Mouse (Mus musculus): ENCODE measurements around the gene Rnf214. TPM values are rescaled to one million over a fixed set of nuclear protein-coding genes. Genes with fewer than 3 reads are reported as not detected.

Gene Rnf214
- polyA plus RNA-seq (2011; ENCODE audit: insufficient read depth, insufficient read length, low read depth, missing spikeins): 40.5 and 43.0 TPM in 2 replicates

DNA sequence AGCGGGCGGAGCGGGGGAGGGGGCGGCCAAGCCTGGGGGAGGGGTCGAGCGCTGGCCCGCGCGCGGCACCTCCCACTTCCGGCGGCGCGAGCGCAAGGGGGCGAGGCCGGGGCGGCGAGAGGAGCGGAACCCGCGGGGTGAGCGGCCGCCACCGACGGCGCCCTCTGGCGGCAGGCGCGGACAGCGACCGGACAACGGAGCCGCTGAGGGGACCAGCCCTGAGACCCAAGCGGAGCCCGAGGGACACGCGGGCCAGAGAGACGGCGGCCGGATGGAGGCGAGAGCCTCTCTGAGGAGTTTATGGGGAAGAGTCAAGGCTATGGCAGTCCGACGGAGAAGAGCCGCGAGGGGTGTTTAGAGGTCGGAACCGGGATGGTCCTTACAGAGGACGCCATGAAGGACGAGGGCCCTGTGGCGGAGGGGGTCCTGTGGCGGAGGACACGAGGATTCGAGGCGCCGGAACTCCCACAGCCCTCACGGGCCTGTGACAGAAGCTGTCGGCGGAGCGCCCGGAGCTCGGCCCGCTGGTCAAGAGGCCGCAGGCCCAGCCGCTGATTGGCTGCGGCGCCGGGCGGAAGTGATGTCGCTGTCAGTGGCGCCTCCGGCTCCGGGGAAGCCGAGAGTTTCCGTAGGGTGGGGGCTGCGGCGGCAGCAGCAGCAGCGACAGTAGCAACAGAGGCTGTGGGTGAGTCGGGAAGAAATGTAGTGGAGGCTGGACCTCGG is at the start of gene Rnf214, which contains the start of gene Pcsk7:
Gene Rnf214, minus strand, starts transcription at position 557 of the 723 bp plus-strand sequence.
Gene Pcsk7, plus strand, starts transcription at position 143 of the 723 bp plus-strand sequence.
- peaks cover 3% of the 10 kb centered on the region; the same call in 1 of the 2 replicates for H3K36me3 ChIP-seq (ENCODE audit: control insufficient read depth, insufficient read depth, low read length, poor library complexity, severe bottlenecking)

DNA sequence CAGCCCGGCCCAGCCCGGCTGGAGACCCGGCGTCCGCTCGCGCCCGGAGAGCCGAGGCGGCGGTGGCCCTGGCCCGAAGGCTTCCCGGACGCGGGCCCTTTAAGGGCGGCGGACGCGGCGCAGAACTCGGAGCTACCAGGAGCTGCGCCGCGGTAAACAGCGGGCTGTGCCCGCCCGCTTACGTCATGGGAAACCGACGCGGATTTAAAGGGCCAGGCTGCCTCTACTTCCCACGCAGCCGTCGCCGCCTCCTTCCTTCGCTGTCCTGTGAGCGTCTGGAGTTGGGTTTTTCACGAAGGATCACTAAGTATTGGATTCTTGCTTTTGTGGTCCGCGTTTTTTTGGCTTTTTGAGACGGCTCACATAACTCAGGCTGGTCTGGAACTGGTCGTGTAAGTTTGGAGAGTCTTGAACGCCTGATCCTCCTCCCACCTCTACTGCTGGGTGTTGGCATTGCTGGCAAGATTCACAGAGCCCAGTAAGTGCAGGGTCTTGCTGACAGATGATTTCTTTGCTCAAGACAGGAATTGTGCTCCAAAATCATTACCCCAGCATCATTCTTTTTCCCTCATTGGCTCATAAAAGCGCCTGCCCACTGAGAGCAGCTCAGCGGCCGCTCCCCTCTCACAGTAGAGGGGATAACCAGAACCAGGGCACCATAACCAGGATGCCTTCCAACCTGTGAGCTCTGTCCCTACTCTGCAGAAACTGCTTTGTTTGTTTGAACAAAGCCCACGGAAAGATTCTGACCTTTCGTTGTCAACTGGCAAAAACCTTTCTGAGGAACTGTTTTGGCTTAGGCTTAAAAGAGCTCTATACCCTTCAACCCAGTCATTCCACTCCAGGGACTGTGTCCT is 48.6 kb upstream of the Rnf214 start, which contains the start of gene Sidt2:
Gene Sidt2, minus strand, starts transcription at position 152 of the 857 bp plus-strand sequence.
- no peak for TF ChIP-seq POLR2A (IDR thresholded peaks at IDR 0.05; ENCODE audit: insufficient read depth, low read length)
- no peak for TF ChIP-seq EP300 (IDR thresholded peaks at IDR 0.05; ENCODE audit: insufficient read depth, low read depth, low read length)
- TF ChIP-seq CTCF (IDR thresholded peaks at IDR 0.05; ENCODE audit: low read depth, low read length): no peak
- Histone ChIP-seq H3K4me3 (ENCODE audit: low read depth, low read length) (peak within 1 kb of the TSS; percentile 67), H3K27me3 (ENCODE audit: control insufficient read depth, insufficient read depth, low read length, poor library complexity, severe bottlenecking) (no peaks in the 10 kb centered on the region), H3K27ac (ENCODE audit: insufficient read depth, low read length) (no peak within 1 kb of the TSS), H3K9ac (ENCODE audit: low read depth, poor library complexity, severe bottlenecking) (peak within 1 kb of the TSS; percentile 79), H3K4me1 (ENCODE audit: control insufficient read depth, insufficient read depth, low read length) (no peaks in the 10 kb centered on the region), H3K9me3 (replicated peaks; ENCODE audit: control insufficient read depth, insufficient read depth, low read length, poor library complexity, severe bottlenecking) (no peaks in the 10 kb centered on the region), H3K36me3 (ENCODE audit: control insufficient read depth, insufficient read depth, low read length, poor library complexity, severe bottlenecking) (no peaks in the 10 kb centered on the region)

More for the DNA sequence above, at the start of gene Rnf214, which contains the start of gene Pcsk7:
- Histone ChIP-seq H3K27me3 (ENCODE audit: control insufficient read depth, insufficient read depth, low read length, poor library complexity, severe bottlenecking) (no peaks in the 10 kb centered on the region), H3K4me3 (ENCODE audit: low read depth, low read length) (peak within 1 kb of the TSS; percentile 80), H3K9me3 (replicated peaks; ENCODE audit: control insufficient read depth, insufficient read depth, low read length, poor library complexity, severe bottlenecking) (no peaks in the 10 kb centered on the region), H3K9ac (ENCODE audit: low read depth, poor library complexity, severe bottlenecking) (peak within 1 kb of the TSS; percentile 82), H3K27ac (ENCODE audit: insufficient read depth, low read length) (peak within 1 kb of the TSS; percentile 37), H3K4me1 (ENCODE audit: control insufficient read depth, insufficient read depth, low read length) (no peaks in the 10 kb centered on the region)
- peak; percentile 70 for TF ChIP-seq CTCF (IDR thresholded peaks at IDR 0.05; ENCODE audit: low read depth, low read length)
- no peak for TF ChIP-seq POLR2A (IDR thresholded peaks at IDR 0.05; ENCODE audit: insufficient read depth, low read length)

DNA sequence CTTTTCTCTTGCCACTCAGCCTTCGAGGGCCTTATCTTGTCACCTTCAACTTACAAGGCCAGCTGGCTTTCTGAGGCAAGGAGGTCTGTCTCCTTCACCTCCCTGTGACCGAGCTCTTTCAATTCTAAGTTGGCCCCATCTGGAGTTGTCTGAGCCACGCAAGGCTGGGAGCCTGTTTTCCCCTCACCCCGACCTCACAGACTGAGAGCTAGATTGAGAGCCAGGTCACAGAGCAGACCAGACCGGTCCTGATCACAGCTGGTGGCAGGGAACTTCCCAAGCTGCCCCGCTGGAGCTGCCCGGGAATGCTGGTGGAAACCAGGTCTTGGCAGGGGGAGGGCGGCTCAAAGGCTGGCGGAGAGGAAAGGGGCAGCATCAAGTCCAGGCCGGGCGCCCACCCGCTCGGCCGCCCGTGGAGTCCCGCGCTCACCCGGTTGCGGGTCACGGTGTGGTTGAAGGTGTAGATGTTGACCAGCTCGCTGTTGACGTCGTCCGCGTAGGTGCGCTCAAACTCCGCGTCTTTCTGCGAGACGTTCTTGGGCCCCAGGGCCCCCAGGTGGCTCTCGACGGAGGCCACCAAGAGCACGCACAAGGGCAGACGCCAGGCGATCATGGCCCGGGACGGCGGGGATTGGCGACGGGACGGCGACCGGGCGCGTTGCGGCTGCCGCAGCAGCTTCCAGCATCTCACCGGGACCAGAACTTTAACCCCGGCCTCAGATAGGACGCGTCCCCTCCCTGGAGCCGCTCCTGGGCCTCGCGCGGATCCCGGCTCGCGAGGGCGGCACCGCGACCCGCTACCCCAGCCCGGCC is 47.8 kb upstream of the Rnf214 start:
- Histone ChIP-seq H3K9ac (ENCODE audit: low read depth, poor library complexity, severe bottlenecking) (peak overlapping the region; percentile 79), H3K4me1 (ENCODE audit: control insufficient read depth, insufficient read depth, low read length) (no peaks in the 10 kb centered on the region), H3K27me3 (ENCODE audit: control insufficient read depth, insufficient read depth, low read length, poor library complexity, severe bottlenecking) (no peaks in the 10 kb centered on the region), H3K27ac (ENCODE audit: insufficient read depth, low read length) (no peak overlapping the region), H3K36me3 (ENCODE audit: control insufficient read depth, insufficient read depth, low read length, poor library complexity, severe bottlenecking) (0 out of 2 replicates have a peak, but pooled peaks cover 3% of the 10 kb centered on the region), H3K9me3 (replicated peaks; ENCODE audit: control insufficient read depth, insufficient read depth, low read length, poor library complexity, severe bottlenecking) (no peaks in the 10 kb centered on the region), H3K4me3 (ENCODE audit: low read depth, low read length) (peak overlapping the region; percentile 67)
- TF ChIP-seq EP300 (IDR thresholded peaks at IDR 0.05; ENCODE audit: insufficient read depth, low read depth, low read length): no peak
- no peak for TF ChIP-seq POLR2A (IDR thresholded peaks at IDR 0.05; ENCODE audit: insufficient read depth, low read length)
- TF ChIP-seq CTCF (IDR thresholded peaks at IDR 0.05; ENCODE audit: low read depth, low read length): no peak

DNA sequence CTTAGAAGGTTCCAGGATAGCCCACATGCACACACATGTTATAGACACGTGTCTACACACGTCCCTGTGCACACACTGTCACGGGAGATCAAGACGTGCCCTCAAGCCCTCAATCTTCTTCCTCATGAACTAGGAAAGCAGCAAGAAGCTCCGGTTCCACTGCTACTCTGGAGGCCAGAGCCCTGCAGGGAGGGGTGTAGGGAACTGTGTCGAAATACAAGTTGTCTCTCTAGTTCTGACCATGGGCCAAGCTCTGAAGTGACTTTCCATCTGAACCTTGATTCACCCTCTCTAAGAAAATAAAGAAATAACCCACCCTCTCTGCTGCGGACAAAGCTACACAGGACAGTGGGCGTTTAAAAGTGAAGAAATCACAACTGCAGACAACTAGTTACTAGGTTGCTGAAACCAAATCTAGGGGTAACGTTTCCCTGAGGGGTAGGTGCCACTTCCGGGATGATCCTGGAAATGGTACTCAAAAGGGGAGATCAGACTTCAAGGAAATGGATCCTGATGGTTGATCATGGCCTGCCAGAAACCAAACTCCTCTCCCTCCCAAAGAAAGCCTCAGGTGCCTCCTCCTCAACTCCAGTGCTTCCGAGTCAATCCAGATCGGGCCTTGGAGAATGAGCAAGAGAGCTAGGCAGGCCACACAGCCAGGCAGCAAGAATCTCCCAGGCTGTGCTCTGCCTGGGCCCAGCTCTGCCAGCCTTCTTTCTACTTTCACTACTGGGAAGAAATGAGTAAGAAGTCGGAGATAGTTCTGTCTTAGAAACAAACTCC is 47.0 kb upstream of the Rnf214 start:
- H3K4me1 ChIP-seq (ENCODE audit: control insufficient read depth, insufficient read depth, low read length): no peaks in the 10 kb centered on the region
- H3K27ac ChIP-seq (ENCODE audit: insufficient read depth, low read length): no peak overlapping the region
- H3K9ac ChIP-seq (ENCODE audit: low read depth, poor library complexity, severe bottlenecking): peak overlapping the region; percentile 79
- H3K27me3 ChIP-seq (ENCODE audit: control insufficient read depth, insufficient read depth, low read length, poor library complexity, severe bottlenecking): no peaks in the 10 kb centered on the region
- TF ChIP-seq EP300 (IDR thresholded peaks at IDR 0.05; ENCODE audit: insufficient read depth, low read depth, low read length): no peak
- TF ChIP-seq CTCF (IDR thresholded peaks at IDR 0.05; ENCODE audit: low read depth, low read length): no peak
- TF ChIP-seq POLR2A (IDR thresholded peaks at IDR 0.05; ENCODE audit: insufficient read depth, low read length): no peak
- H3K9me3 ChIP-seq (replicated peaks; ENCODE audit: control insufficient read depth, insufficient read depth, low read length, poor library complexity, severe bottlenecking): no peaks in the 10 kb centered on the region
- peak overlapping the region; percentile 67 for H3K4me3 ChIP-seq (ENCODE audit: low read depth, low read length)
- H3K36me3 ChIP-seq (ENCODE audit: control insufficient read depth, insufficient read depth, low read length, poor library complexity, severe bottlenecking): 0 out of 2 replicates have a peak, but pooled peaks cover 5% of the 10 kb centered on the region

DNA sequence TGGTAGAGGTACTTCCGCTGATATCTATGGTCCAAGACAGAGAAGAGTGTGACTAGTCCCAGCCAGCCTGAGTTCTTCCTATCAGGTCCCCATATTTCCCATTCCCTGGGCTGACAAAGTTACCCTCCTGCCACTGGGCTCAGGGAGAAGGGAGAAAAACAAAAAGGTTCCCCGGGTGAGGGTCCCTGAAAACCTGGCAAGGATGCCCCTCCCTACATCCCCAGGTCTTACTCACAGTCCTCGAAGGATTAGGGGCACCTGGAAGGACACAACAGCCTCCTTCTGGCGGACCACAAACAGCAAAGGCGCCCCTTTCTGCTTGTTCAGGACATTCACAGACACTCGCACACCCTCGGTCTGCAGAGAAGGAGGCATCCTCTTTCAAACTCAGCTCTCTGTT is 46.2 kb upstream of the Rnf214 start:
- Histone ChIP-seq H3K9me3 (replicated peaks; ENCODE audit: control insufficient read depth, insufficient read depth, low read length, poor library complexity, severe bottlenecking) (no peaks in the 10 kb centered on the region), H3K9ac (ENCODE audit: low read depth, poor library complexity, severe bottlenecking) (no peak overlapping the region), H3K4me3 (ENCODE audit: low read depth, low read length) (no peak overlapping the region), H3K27ac (ENCODE audit: insufficient read depth, low read length) (no peak overlapping the region), H3K27me3 (ENCODE audit: control insufficient read depth, insufficient read depth, low read length, poor library complexity, severe bottlenecking) (no peaks in the 10 kb centered on the region), H3K4me1 (ENCODE audit: control insufficient read depth, insufficient read depth, low read length) (no peaks in the 10 kb centered on the region), H3K36me3 (ENCODE audit: control insufficient read depth, insufficient read depth, low read length, poor library complexity, severe bottlenecking) (0 out of 2 replicates have a peak, but pooled peaks cover 5% of the 10 kb centered on the region)
- no peak for TF ChIP-seq POLR2A (IDR thresholded peaks at IDR 0.05; ENCODE audit: insufficient read depth, low read length)

All from ES-Bruce4 (cell line).